Mouse (Mus musculus) bone marrow macrophage, adult 2 months (primary cell): ENCODE measurements around the gene Lyrm7. TPM values are rescaled to one million over a fixed set of nuclear protein-coding genes. Genes with fewer than 3 reads are reported as not detected.
A peak's percentile ranks its signal among the peaks of the same experiment; 100 is the strongest.
"Not testable (repeated sequence)": the region's sequence is repeated elsewhere in the genome, so short reads cannot be mapped to it uniquely, and the experiment has no call there.

Experiments used
- H3K27ac ChIP-seq: 2 replicates; pipeline ENCODE4 v1.5.1; 2012; ENCODE audit warnings: low read depth, low read length; ENCODE audit not compliant: insufficient read depth
- H3K4me1 ChIP-seq: 2 replicates; pipeline ENCODE4 v1.6.1; 2012; ENCODE audit warnings: low read length; ENCODE audit not compliant: control insufficient read depth, insufficient read depth
- H3K4me3 ChIP-seq: 2 replicates; pipeline ENCODE4 v1.5.1; 2012; ENCODE audit warnings: mild to moderate bottlenecking, low read length, moderate library complexity; ENCODE audit not compliant: insufficient read depth
- CTCF ChIP-seq: IDR thresholded peaks from 2 replicates; pipeline ENCODE4 v1.5.1; 2012; ENCODE audit warnings: low read depth, mild to moderate bottlenecking, low read length, moderate library complexity
- POLR2A ChIP-seq: IDR thresholded peaks from 2 replicates; pipeline ENCODE4 v1.6.1; 2012; ENCODE audit warnings: mild to moderate bottlenecking, low read depth, low read length, borderline replicate concordance
- polyA plus RNA-seq: library from polyadenylated mRNA; stranded (reverse); fragments of >200 nt; gene quantifications from 2 replicates; pipeline ENCODE4 v1.2.4, GENCODE M21; 2012; ENCODE audit not compliant: missing spikeins, insufficient read depth, insufficient read length

Lyrm7 gene
- polyA plus RNA-seq, 1 experiment, result 0.67 TPM

- H3K27ac ChIP-seq, result no peak within 1 kb of the TSS
- TF ChIP-seq CTCF, result no peak
- no peak for TF ChIP-seq POLR2A
- H3K4me3 ChIP-seq, result peak within 1 kb of the TSS; percentile 35
- peaks cover 13% of the 10 kb centered on the region for H3K4me1 ChIP-seq
These were observed 41.9 kb upstream of the Lyrm7 start, which contains the start of gene Gpx3 for GRCm38 (mm10) chr11:54902333-54903323. TSS of gene Gpx3 (plus strand) at chr11:54902453.

- TF ChIP-seq POLR2A (no peak), CTCF (no peak)
- Histone ChIP-seq H3K4me1 (peaks cover 3% of the 10 kb centered on the region; the same call in 1 of the 2 replicates), H3K4me3 (no peak overlapping the region), H3K27ac (no peak overlapping the region)
These were observed 38.9 kb upstream of the Lyrm7 start for GRCm38 (mm10) chr11:54899657-54900056.

- no peak for TF ChIP-seq POLR2A
- TF ChIP-seq CTCF, result no peak
- H3K4me3 ChIP-seq, result no peak overlapping the region
- H3K4me1 ChIP-seq, result no peaks in the 10 kb centered on the region
- H3K27ac ChIP-seq, result no peak overlapping the region
These were observed 36.8 kb upstream of the Lyrm7 start for GRCm38 (mm10) chr11:54897470-54897869.

- H3K4me1 ChIP-seq, H3K27ac ChIP-seq, H3K4me3 ChIP-seq: not testable (repeated sequence)
These were observed 35.9 kb upstream of the Lyrm7 start for GRCm38 (mm10) chr11:54896646-54897045.

GRCm38 (mm10) chr11:54894589-54894988 lies 33.9 kb upstream of the Lyrm7 start:
- peaks cover 19% of the 10 kb centered on the region for H3K4me1 ChIP-seq
- no peak for TF ChIP-seq POLR2A
- no peak for TF ChIP-seq CTCF
- H3K4me3 ChIP-seq, result no peak overlapping the region
- H3K27ac ChIP-seq, result no peak overlapping the region

GRCm38 (mm10) chr11:54892091-54892490 lies 31.4 kb upstream of the Lyrm7 start:
- peaks cover 23% of the 10 kb centered on the region for H3K4me1 ChIP-seq
- no peak overlapping the region for H3K27ac ChIP-seq
- TF ChIP-seq POLR2A, result no peak
- TF ChIP-seq CTCF, result no peak
- H3K4me3 ChIP-seq, result no peak overlapping the region

GRCm38 (mm10) chr11:54891341-54891740 lies 30.6 kb upstream of the Lyrm7 start:
- peaks cover 28% of the 10 kb centered on the region for H3K4me1 ChIP-seq
- no peak overlapping the region for H3K27ac ChIP-seq
- TF ChIP-seq POLR2A (no peak), CTCF (no peak)
- H3K4me3 ChIP-seq, result no peak overlapping the region

GRCm38 (mm10) chr11:54887927-54888326 lies 27.2 kb upstream of the Lyrm7 start:
- no peak for TF ChIP-seq POLR2A
- TF ChIP-seq CTCF, result no peak
- no peak overlapping the region for H3K27ac ChIP-seq
- no peak overlapping the region for H3K4me3 ChIP-seq
- peaks cover 56% of the 10 kb centered on the region for H3K4me1 ChIP-seq

GRCm38 (mm10) chr11:54885406-54885805 lies 24.7 kb upstream of the Lyrm7 start:
- Histone ChIP-seq H3K27ac (peak overlapping the region; percentile 100), H3K4me3 (no peak overlapping the region), H3K4me1 (peaks cover 64% of the 10 kb centered on the region)
- TF ChIP-seq CTCF (no peak), POLR2A (no peak)

- H3K27ac ChIP-seq, result peak overlapping the region; percentile 100
- H3K4me3 ChIP-seq, result peak overlapping the region; percentile 43
- peaks cover 59% of the 10 kb centered on the region for H3K4me1 ChIP-seq
- no peak for TF ChIP-seq CTCF
- no peak for TF ChIP-seq POLR2A
These were observed 24.2 kb upstream of the Lyrm7 start for GRCm38 (mm10) chr11:54884937-54885336.

GRCm38 (mm10) chr11:54884197-54884828 lies 23.6 kb upstream of the Lyrm7 start:
- peaks cover 54% of the 10 kb centered on the region for H3K4me1 ChIP-seq
- peak; percentile 59; the same call in 1 of the 2 replicates for TF ChIP-seq POLR2A
- no peak; the same call in 1 of the 2 replicates for TF ChIP-seq CTCF
- H3K27ac ChIP-seq, result peak overlapping the region; percentile 100
- H3K4me3 ChIP-seq, result peak overlapping the region; percentile 43
